Comparison of ENCODE assay signal across 13 mouse cellular contexts in genomic region chr10:93944241-93944640, GRCm38 (mm10). TPM values are rescaled to one million over a fixed set of nuclear protein-coding genes. Genes with fewer than 3 reads are reported as not detected.
A peak's percentile ranks its signal among the peaks of the same experiment; 100 is the strongest.
DNase-seq lines count a peak whose midpoint lies in the region; ATAC-seq and TF ChIP-seq lines count a peak whose summit lies in the region.
"Had no signal": no experiment of that assay in that cellular context is flagged by ENCODE, and none has a peak within 500 bp of the region (broad histone marks: within the 10 kb centered on the region; RNA-seq: fewer than 3 reads in every experiment).

No protein-coding gene starts in this region.

- no peaks in the 10 kb centered on the region for H3K36me3 ChIP-seq in kidney, postnatal 0 days (ENCODE audit: insufficient read depth, low read length)
- H3K36me3 ChIP-seq: embryonic facial prominence, embryonic 10.5 days; forebrain, embryonic 15.5 days; heart, embryonic 15.5 days had no signal

- no peak overlapping the region for H3K27ac ChIP-seq in kidney, postnatal 0 days
- H3K27ac ChIP-seq: embryonic facial prominence, embryonic 10.5 days; forebrain, embryonic 15.5 days; heart, embryonic 15.5 days; liver, embryonic 14.5 days had no signal

- no peak overlapping the region for H3K4me3 ChIP-seq in kidney, postnatal 0 days (replicated peaks; ENCODE audit: low read depth, low read length)
- H3K4me3 ChIP-seq: embryonic facial prominence, embryonic 10.5 days; forebrain, embryonic 15.5 days; heart, embryonic 15.5 days had no signal

- no peak for TF ChIP-seq CTCF in kidney, postnatal 0 days (IDR thresholded peaks at IDR 0.05; ENCODE audit: low read depth)

- no peaks in the 10 kb centered on the region for H3K9me3 ChIP-seq in kidney, postnatal 0 days (replicated peaks; ENCODE audit: low read length)
- H3K9me3 ChIP-seq: embryonic facial prominence, embryonic 10.5 days; forebrain, embryonic 15.5 days; heart, embryonic 15.5 days had no signal

- 0 out of 2 replicates have a peak, but pooled peaks cover 3% of the 10 kb centered on the region for H3K4me1 ChIP-seq in kidney, postnatal 0 days (replicated peaks; ENCODE audit: insufficient read depth, low read length)
- H3K4me1 ChIP-seq: forebrain, embryonic 15.5 days had no signal

- no peaks in the 10 kb centered on the region for H3K27me3 ChIP-seq in kidney, postnatal 0 days (ENCODE audit: insufficient read depth, low read length)
- H3K27me3 ChIP-seq: forebrain, embryonic 15.5 days; heart, embryonic 15.5 days had no signal

- H3K9ac ChIP-seq in kidney, postnatal 0 days (ENCODE audit: low read depth, low read length), result no peak overlapping the region
- H3K9ac ChIP-seq: forebrain, embryonic 15.5 days; heart, embryonic 15.5 days; liver, embryonic 14.5 days had no signal

- H3K4me2 ChIP-seq in kidney, postnatal 0 days (ENCODE audit: low read length), result no peak overlapping the region
- H3K4me2 ChIP-seq: forebrain, embryonic 15.5 days; heart, embryonic 15.5 days had no signal

- 27% methylated on average over 5 of the region's 5 CpGs for WGBS in kidney, postnatal 0 days

- ATAC-seq in kidney, postnatal 0 days (replicated peaks; ENCODE audit: low FRiP score, low read depth), result peak; percentile 36; the same call in 1 of the 2 replicates
- ATAC-seq: forebrain, embryonic 15.5 days had no signal

- DNase-seq in kidney, postnatal 0 days (ENCODE audit: low spot score), result no peak
- no peak for DNase-seq in kidney, adult 8-10 months
- DNase-seq in Muller cell, postnatal 12 days (ENCODE audit: inconsistent ontology term), result peak; percentile 89
- DNase-seq in adrenal gland, adult 18-20 months (ENCODE audit: low spot score in 2 of 2), result peak; percentile 54 to 59
- peak; percentile 37 for DNase-seq in kidney, postnatal 14 days
- no peak for DNase-seq in testis, postnatal 14 days (ENCODE audit: low spot score)
- DNase-seq in thymus, postnatal 36 days, result no peak
- no peak for DNase-seq in thymus, postnatal 0 days (ENCODE audit: low spot score)
- DNase-seq: cerebellum, adult 2 months had no signal

RNA-seq across cellular contexts. Expression of gene Metap2, which starts 47.3 kb away (rescaled TPM):
- 187 and 188 TPM in 2 replicates for polyA plus RNA-seq in kidney, postnatal 0 days (2015; fragmentation: Nextera tagmentation; extraction: Ambion mirVana)
- 100 to 1,000 TPM; 145 to 178 TPM for total RNA-seq in adrenal gland, adult 18-20 months (2021)
- polyA plus RNA-seq in thymus, postnatal 0 days (2015; fragmentation: Nextera tagmentation; extraction: Ambion mirVana), result 261 and 268 TPM in 2 replicates

Comparison
In these comparisons a context has a peak if more than half of its experiments do, and no peak if none do; other contexts are left out.
1. DNase-seq: peak in Muller cell, postnatal 12 days (single experiment), adrenal gland, adult 18-20 months (2 of 2) and kidney, postnatal 14 days (single experiment); none in kidney, postnatal 0 days (single experiment), kidney, adult 8-10 months (0 of 2), testis, postnatal 14 days (single experiment), thymus, postnatal 36 days (0 of 2) and thymus, postnatal 0 days (single experiment).